Mouse (Mus musculus) midbrain, embryonic 11.5 days (tissue): ENCODE data around the gene Nell2. TPM values are rescaled to one million over a fixed set of nuclear protein-coding genes. Genes with fewer than 3 reads are reported as not detected.

Source experiments
- ATAC-seq: fragments of 200-750 bp; cut with Nextera tagmentation; 2 replicates; pipeline ENCODE4 v1.8.0; 2017; ENCODE audit warnings: moderate TSS enrichment, moderate library complexity; ENCODE audit not compliant: low FRiP score
- DNase-seq: peaks from one replicate; pipeline ENCODE4 v3.0.0; 2015; ENCODE audit warnings: low spot score; ENCODE audit errors: missing footprints
- H3K27ac ChIP-seq: fragments of 300-500 bp; sonication (generic); 2 replicates; pipeline ENCODE4 v1.5.1; 2014; ENCODE audit warnings: low read depth, low read length
- H3K27me3 ChIP-seq: fragments of 300-500 bp; sonication (generic); 2 replicates; pipeline ENCODE4 v1.6.1; 2014; ENCODE audit warnings: mild to moderate bottlenecking, low read length, moderate library complexity, mixed read lengths; ENCODE audit not compliant: control insufficient read depth, insufficient read depth
- H3K36me3 ChIP-seq: fragments of 300-500 bp; sonication (generic); 2 replicates; pipeline ENCODE4 v1.6.1; 2014; ENCODE audit warnings: mild to moderate bottlenecking, low read length, moderate library complexity, mixed read lengths; ENCODE audit not compliant: control insufficient read depth, insufficient read depth
- H3K4me1 ChIP-seq: fragments of 300-500 bp; sonication (generic); 2 replicates; pipeline ENCODE4 v1.6.1; 2014; ENCODE audit warnings: low read length; ENCODE audit not compliant: control insufficient read depth, insufficient read depth
- H3K4me2 ChIP-seq: fragments of 300-500 bp; sonication (generic); 2 replicates; pipeline ENCODE4 v1.6.1; 2014; ENCODE audit warnings: mild to moderate bottlenecking, moderate library complexity
- H3K4me3 ChIP-seq: fragments of 300-500 bp; sonication (generic); 2 replicates; pipeline ENCODE4 v1.5.1; 2014; ENCODE audit warnings: low read depth, low read length
- H3K9ac ChIP-seq: fragments of 300-500 bp; sonication (generic); 2 replicates; pipeline ENCODE4 v1.6.1; 2014; ENCODE audit warnings: low read length
- H3K9me3 ChIP-seq: fragments of 300-500 bp; sonication (generic); 2 replicates; pipeline ENCODE4 v1.6.1; 2016; ENCODE audit warnings: low read length; ENCODE audit not compliant: control insufficient read depth
- WGBS: fragments of 180-500 bp; shearing (Covaris S2); extraction: QIAGEN DNeasy Blood & Tissue Kit; methylation state at CpG from one replicate; pipeline ENCODE4 v1.1.7; 2014; 5-methylcytosine and 5-hydroxymethylcytosine counted together
- polyA plus RNA-seq: library from polyadenylated mRNA; unstranded; fragments of >200 nt; fragmentation: Nextera tagmentation; extraction: Ambion mirVana; gene quantifications from 2 replicates; pipeline ENCODE4 v1.2.1, GENCODE M21; 2014

Gene Nell2
- polyA plus RNA-seq, 1 experiment from 2014 or later, result 81.0 TPM

GRCm38 (mm10) chr15:95296561-95296960, 231.8 kb downstream of the Nell2 start:
- WGBS, result 86% methylated on average over 10 of the region's 10 CpGs
- H3K4me1 ChIP-seq, result no peaks in the 10 kb centered on the region
- H3K4me3 ChIP-seq, result no peak overlapping the region
- H3K27me3 ChIP-seq, result no peaks in the 10 kb centered on the region
- H3K27ac ChIP-seq, result no peak overlapping the region
- H3K9me3 ChIP-seq, result no peaks in the 10 kb centered on the region
- H3K36me3 ChIP-seq, result no peaks in the 10 kb centered on the region
- ATAC-seq (no peak), DNase-seq (no peak)
- H3K4me2 ChIP-seq, result no peak overlapping the region
- no peak overlapping the region for H3K9ac ChIP-seq

- no peaks in the 10 kb centered on the region; the same call in 1 of the 2 replicates for H3K4me1 ChIP-seq
- no peaks in the 10 kb centered on the region for H3K9me3 ChIP-seq
- DNase-seq, result no peak
- H3K27ac ChIP-seq, result no peak overlapping the region
- no peaks in the 10 kb centered on the region for H3K36me3 ChIP-seq
- ATAC-seq, result no peak
- H3K27me3 ChIP-seq, result no peaks in the 10 kb centered on the region
- WGBS, result 65% methylated on average over 10 of the region's 10 CpGs
- H3K4me2 ChIP-seq, result no peak overlapping the region
- no peak overlapping the region for H3K9ac ChIP-seq
- no peak overlapping the region for H3K4me3 ChIP-seq
Observed at GRCm38 (mm10) chr15:95289047-95289446, 239.3 kb downstream of the Nell2 start.

GRCm38 (mm10) chr15:95285199-95285598, 243.2 kb downstream of the Nell2 start:
- Histone ChIP-seq H3K4me2 (no peak overlapping the region), H3K27ac (no peak overlapping the region), H3K9me3 (no peaks in the 10 kb centered on the region), H3K9ac (no peak overlapping the region), H3K36me3 (no peaks in the 10 kb centered on the region), H3K27me3 (no peaks in the 10 kb centered on the region), H3K4me1 (no peaks in the 10 kb centered on the region; the same call in 1 of the 2 replicates), H3K4me3 (no peak overlapping the region)
- DNase-seq (no peak), ATAC-seq (peak; percentile 61)
- WGBS, result 22% methylated on average over 6 of the region's 6 CpGs

- Histone ChIP-seq H3K27me3 (no peaks in the 10 kb centered on the region), H3K9me3 (no peaks in the 10 kb centered on the region), H3K4me1 (no peaks in the 10 kb centered on the region; the same call in 1 of the 2 replicates), H3K27ac (no peak overlapping the region), H3K9ac (no peak overlapping the region), H3K36me3 (no peaks in the 10 kb centered on the region), H3K4me2 (no peak overlapping the region), H3K4me3 (no peak overlapping the region)
- DNase-seq, result no peak
- 85% methylated on average over 2 of the region's 2 CpGs for WGBS
- no peak for ATAC-seq
Observed at GRCm38 (mm10) chr15:95280986-95281385, 247.4 kb downstream of the Nell2 start.

- peak; percentile 55; the same call in 1 of the 2 replicates for ATAC-seq
- no peak overlapping the region for H3K9ac ChIP-seq
- no peaks in the 10 kb centered on the region for H3K4me1 ChIP-seq
- H3K9me3 ChIP-seq, result no peaks in the 10 kb centered on the region
- H3K27ac ChIP-seq, result no peak overlapping the region
- no peaks in the 10 kb centered on the region for H3K27me3 ChIP-seq
- no peak for DNase-seq
- no peak overlapping the region for H3K4me2 ChIP-seq
- H3K36me3 ChIP-seq, result no peaks in the 10 kb centered on the region
- H3K4me3 ChIP-seq, result no peak overlapping the region
- WGBS, result 84% methylated on average over 4 of the region's 4 CpGs
Observed at GRCm38 (mm10) chr15:95278001-95278400, 250.4 kb downstream of the Nell2 start.

GRCm38 (mm10) chr15:95276556-95276955, 251.8 kb downstream of the Nell2 start:
- H3K4me3 ChIP-seq, result no peak overlapping the region
- ATAC-seq, result no peak
- no peaks in the 10 kb centered on the region for H3K9me3 ChIP-seq
- no peak for DNase-seq
- no peak overlapping the region for H3K9ac ChIP-seq
- WGBS, result 96% methylated on average over 3 of the region's 3 CpGs
- no peak overlapping the region for H3K27ac ChIP-seq
- H3K36me3 ChIP-seq, result no peaks in the 10 kb centered on the region
- no peaks in the 10 kb centered on the region for H3K4me1 ChIP-seq
- no peak overlapping the region for H3K4me2 ChIP-seq
- no peaks in the 10 kb centered on the region for H3K27me3 ChIP-seq

- Histone ChIP-seq H3K4me3 (no peak overlapping the region), H3K4me2 (no peak overlapping the region), H3K9ac (no peak overlapping the region), H3K36me3 (no peaks in the 10 kb centered on the region), H3K9me3 (no peaks in the 10 kb centered on the region), H3K27ac (no peak overlapping the region), H3K27me3 (no peaks in the 10 kb centered on the region), H3K4me1 (no peaks in the 10 kb centered on the region)
- 87% methylated on average over 5 of the region's 5 CpGs for WGBS
- ATAC-seq, result no peak
- no peak for DNase-seq
Observed at GRCm38 (mm10) chr15:95275553-95275952, 252.8 kb downstream of the Nell2 start.

GRCm38 (mm10) chr15:95273236-95273635, 255.1 kb downstream of the Nell2 start:
- H3K36me3 ChIP-seq, result no peaks in the 10 kb centered on the region
- no peak overlapping the region for H3K4me2 ChIP-seq
- H3K9me3 ChIP-seq, result no peaks in the 10 kb centered on the region
- no peak overlapping the region for H3K4me3 ChIP-seq
- H3K9ac ChIP-seq, result no peak overlapping the region
- 88% methylated on average over 3 of the region's 3 CpGs for WGBS
- H3K27ac ChIP-seq, result no peak overlapping the region
- ATAC-seq, result no peak
- H3K27me3 ChIP-seq, result no peaks in the 10 kb centered on the region
- no peaks in the 10 kb centered on the region for H3K4me1 ChIP-seq
- DNase-seq, result no peak

- no peaks in the 10 kb centered on the region for H3K27me3 ChIP-seq
- H3K9ac ChIP-seq, result no peak overlapping the region
- no peak for ATAC-seq
- H3K27ac ChIP-seq, result no peak overlapping the region
- no peaks in the 10 kb centered on the region for H3K9me3 ChIP-seq
- H3K4me1 ChIP-seq, result no peaks in the 10 kb centered on the region
- H3K4me3 ChIP-seq, result no peak overlapping the region
- DNase-seq, result no peak
- WGBS, result 94% methylated on average over 3 of the region's 3 CpGs
- H3K4me2 ChIP-seq, result no peak overlapping the region
- no peaks in the 10 kb centered on the region for H3K36me3 ChIP-seq
Observed at GRCm38 (mm10) chr15:95272167-95272566, 256.2 kb downstream of the Nell2 start.
